ENCODE assay signal across 15 mouse cellular contexts in genomic region chr7:132416866-132417265, GRCm38 (mm10).
A peak's percentile ranks its signal among the peaks of the same experiment; 100 is the strongest.
DNase-seq lines count a peak whose midpoint lies in the region; ATAC-seq and TF ChIP-seq lines count a peak whose summit lies in the region.
"Had no signal": no experiment of that assay in that cellular context is flagged by ENCODE, and none has a peak within 500 bp of the region (broad histone marks: within the 10 kb centered on the region; RNA-seq: fewer than 3 reads in every experiment).

No protein-coding gene starts in this region.

- H3K9me3 ChIP-seq in hindbrain, embryonic 16.5 days (ENCODE audit: control insufficient read depth, low read length) = no peaks in the 10 kb centered on the region
- H3K9me3 ChIP-seq in kidney, embryonic 16.5 days (ENCODE audit: low read length) = peaks cover 4% of the 10 kb centered on the region; the same call in 1 of the 2 replicates
- H3K9me3 ChIP-seq in limb, embryonic 11.5 days (ENCODE audit: control insufficient read depth, low read length) = no peaks in the 10 kb centered on the region
- H3K9me3 ChIP-seq in heart, embryonic 12.5 days (replicated peaks) = peaks cover 6% of the 10 kb centered on the region; the same call in 1 of the 2 replicates
- H3K9me3 ChIP-seq: limb, embryonic 15.5 days had no signal

- peak; percentile 43 for DNase-seq in brain, embryonic 14.5 days (ENCODE audit: low read depth)
- peak; percentile 35 for DNase-seq in limb, embryonic 11.5 days (ENCODE audit: low spot score)
- DNase-seq in B cell, adult 2 months = no peak
- no peak for DNase-seq in layer of hippocampus, adult 8-10 months (ENCODE audit: low spot score in 2 of 2)
- no peak for DNase-seq in gastrocnemius, adult 18-20 months (ENCODE audit: low spot score)
- DNase-seq: cerebellum, postnatal 14 days; heart, adult 11 months had no signal

- 49% methylated on average over 9 of the region's 9 CpGs for WGBS in hindbrain, embryonic 16.5 days
- 18% methylated on average over 9 of the region's 9 CpGs for WGBS in kidney, embryonic 16.5 days
- 27% methylated on average over 9 of the region's 9 CpGs for WGBS in limb, embryonic 11.5 days
- WGBS in heart, embryonic 12.5 days = 79% methylated on average over 9 of the region's 9 CpGs

- H3K4me3 ChIP-seq in hindbrain, embryonic 16.5 days (ENCODE audit: low read length) = no peak overlapping the region
- H3K4me3 ChIP-seq in kidney, embryonic 16.5 days (ENCODE audit: low read length) = no peak overlapping the region
- H3K4me3 ChIP-seq in limb, embryonic 11.5 days (ENCODE audit: low read depth, low read length) = no peak overlapping the region
- no peak overlapping the region for H3K4me3 ChIP-seq in heart, embryonic 12.5 days
- H3K4me3 ChIP-seq: left cerebral cortex, adult 2 months; limb, embryonic 15.5 days; megakaryocyte, embryonic 14.5 days had no signal

- 0 out of 2 replicates have a peak overlapping the region, but pooled peaks have one; percentile 29 for H3K27ac ChIP-seq in hindbrain, embryonic 16.5 days (ENCODE audit: low read depth, low read length)
- no peak overlapping the region for H3K27ac ChIP-seq in kidney, embryonic 16.5 days (ENCODE audit: low read length)
- no peak overlapping the region; the same call in 1 of the 2 replicates for H3K27ac ChIP-seq in limb, embryonic 11.5 days (replicated peaks; ENCODE audit: low read depth, low read length)
- H3K27ac ChIP-seq in heart, embryonic 12.5 days (ENCODE audit: poor library complexity, severe bottlenecking) = no peak overlapping the region
- H3K27ac ChIP-seq: left cerebral cortex, adult 2 months; limb, embryonic 15.5 days had no signal

- no peak for TF ChIP-seq CTCF in brain, embryonic 14.5 days (IDR thresholded peaks at IDR 0.05; ENCODE audit: borderline replicate concordance, extremely low read depth, insufficient read depth, insufficient read length)

- no peaks in the 10 kb centered on the region for H3K36me3 ChIP-seq in hindbrain, embryonic 16.5 days (ENCODE audit: control insufficient read depth, insufficient read depth, low read length)
- H3K36me3 ChIP-seq in kidney, embryonic 16.5 days (ENCODE audit: insufficient read depth, low read length) = no peaks in the 10 kb centered on the region
- no peaks in the 10 kb centered on the region for H3K36me3 ChIP-seq in limb, embryonic 11.5 days (ENCODE audit: control insufficient read depth, insufficient read depth, low read length)
- no peaks in the 10 kb centered on the region for H3K36me3 ChIP-seq in heart, embryonic 12.5 days
- H3K36me3 ChIP-seq: G1E; limb, embryonic 15.5 days had no signal

- H3K4me2 ChIP-seq in hindbrain, embryonic 16.5 days (ENCODE audit: low read length) = no peak overlapping the region
- H3K4me2 ChIP-seq in kidney, embryonic 16.5 days (replicated peaks; ENCODE audit: low read depth, low read length) = no peak overlapping the region
- H3K4me2 ChIP-seq in limb, embryonic 11.5 days (ENCODE audit: low read depth, severe bottlenecking) = no peak overlapping the region
- H3K4me2 ChIP-seq in heart, embryonic 12.5 days = no peak overlapping the region
- H3K4me2 ChIP-seq: limb, embryonic 15.5 days had no signal

- no peaks in the 10 kb centered on the region; the same call in 1 of the 2 replicates for H3K4me1 ChIP-seq in hindbrain, embryonic 16.5 days (ENCODE audit: control insufficient read depth, insufficient read depth, low read depth, low read length)
- H3K4me1 ChIP-seq in kidney, embryonic 16.5 days (ENCODE audit: insufficient read depth, low read length) = peaks cover 11% of the 10 kb centered on the region; the same call in 1 of the 2 replicates
- peaks cover 11% of the 10 kb centered on the region; the same call in 1 of the 2 replicates for H3K4me1 ChIP-seq in limb, embryonic 11.5 days (ENCODE audit: control insufficient read depth, insufficient read depth, low read length)
- peaks cover 6% of the 10 kb centered on the region; the same call in 1 of the 2 replicates for H3K4me1 ChIP-seq in heart, embryonic 12.5 days (replicated peaks)
- H3K4me1 ChIP-seq: megakaryocyte, embryonic 14.5 days had no signal

- no peaks in the 10 kb centered on the region for H3K27me3 ChIP-seq in hindbrain, embryonic 16.5 days (replicated peaks; ENCODE audit: control insufficient read depth, insufficient read depth, low read length)
- no peaks in the 10 kb centered on the region for H3K27me3 ChIP-seq in kidney, embryonic 16.5 days (ENCODE audit: insufficient read depth, low read length)
- H3K27me3 ChIP-seq in limb, embryonic 11.5 days (ENCODE audit: control insufficient read depth, insufficient read depth, low read length) = no peaks in the 10 kb centered on the region
- H3K27me3 ChIP-seq in heart, embryonic 12.5 days (replicated peaks) = no peaks in the 10 kb centered on the region
- H3K27me3 ChIP-seq: limb, embryonic 15.5 days had no signal

- no peak overlapping the region for H3K9ac ChIP-seq in hindbrain, embryonic 16.5 days (ENCODE audit: low read depth, low read length)
- H3K9ac ChIP-seq in kidney, embryonic 16.5 days (replicated peaks; ENCODE audit: low read length) = no peak overlapping the region
- no peak overlapping the region for H3K9ac ChIP-seq in limb, embryonic 11.5 days (ENCODE audit: low read length)
- H3K9ac ChIP-seq in heart, embryonic 12.5 days = no peak overlapping the region
- H3K9ac ChIP-seq: limb, embryonic 15.5 days had no signal

- ATAC-seq in hindbrain, embryonic 16.5 days = no peak
- ATAC-seq in kidney, embryonic 16.5 days (ENCODE audit: low FRiP score, low TSS enrichment) = peak; percentile 61
- peak; percentile 44; the same call in 1 of the 2 replicates for ATAC-seq in limb, embryonic 11.5 days (ENCODE audit: insufficient number of reproducible peaks, low FRiP score, low TSS enrichment, low read depth)
- ATAC-seq in heart, embryonic 12.5 days (ENCODE audit: insufficient number of reproducible peaks, low FRiP score) = no peak
- ATAC-seq: forebrain, embryonic 14.5 days had no signal

- no peak for TF ChIP-seq POLR2A in brain, embryonic 14.5 days (IDR thresholded peaks at IDR 0.05; ENCODE audit: borderline replicate concordance, extremely low read depth, insufficient read depth, insufficient read length, poor library complexity, severe bottlenecking)

Comparison
In these comparisons a context has a peak if more than half of its experiments do, and no peak if none do; other contexts are left out.
1. DNase-seq: peak in brain, embryonic 14.5 days (single experiment) and limb, embryonic 11.5 days (single experiment); none in B cell, adult 2 months (0 of 2), layer of hippocampus, adult 8-10 months (0 of 2) and gastrocnemius, adult 18-20 months (single experiment).
2. ATAC-seq: peak in kidney, embryonic 16.5 days (single experiment) and limb, embryonic 11.5 days (single experiment); none in hindbrain, embryonic 16.5 days (single experiment) and heart, embryonic 12.5 days (single experiment).